Mouse (Mus musculus): ENCODE data around the gene E430018J23Rik.
"Not testable (repeated sequence)": the region's sequence is repeated elsewhere in the genome, so short reads cannot be mapped to it uniquely, and the experiment has no call there.

Gene E430018J23Rik

DNA sequence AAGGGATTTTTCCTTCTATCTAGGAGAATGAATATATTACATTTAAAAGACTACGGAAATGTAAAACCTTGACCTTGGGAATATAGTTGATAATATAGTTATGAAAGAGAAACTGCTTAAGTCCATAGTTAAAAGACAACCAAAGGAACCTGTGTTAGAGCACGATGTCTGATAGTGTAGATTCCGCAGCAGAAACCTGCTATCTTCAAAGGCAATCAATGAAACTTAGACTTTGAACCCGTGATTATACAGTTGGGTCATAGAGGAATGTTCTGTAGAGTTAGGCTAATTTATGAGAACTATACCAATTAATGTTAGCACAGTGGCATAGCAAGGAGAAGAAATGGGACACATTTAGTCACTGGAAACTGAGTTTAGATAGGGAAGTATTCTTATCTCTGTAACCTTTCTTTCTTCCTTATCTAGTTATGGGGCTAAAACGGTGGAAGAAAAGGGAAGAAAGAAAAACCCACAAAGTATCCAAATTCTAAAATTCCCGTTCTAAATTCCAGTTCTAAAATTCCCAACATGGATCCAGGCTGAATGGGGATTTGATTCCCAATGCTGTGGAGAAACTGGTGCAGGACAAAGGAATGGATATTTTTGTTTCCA is 15.0 kb downstream of the E430018J23Rik start:
- DNase-seq (ENCODE audit: low spot score in 2 of 2) = no peak

DNA sequence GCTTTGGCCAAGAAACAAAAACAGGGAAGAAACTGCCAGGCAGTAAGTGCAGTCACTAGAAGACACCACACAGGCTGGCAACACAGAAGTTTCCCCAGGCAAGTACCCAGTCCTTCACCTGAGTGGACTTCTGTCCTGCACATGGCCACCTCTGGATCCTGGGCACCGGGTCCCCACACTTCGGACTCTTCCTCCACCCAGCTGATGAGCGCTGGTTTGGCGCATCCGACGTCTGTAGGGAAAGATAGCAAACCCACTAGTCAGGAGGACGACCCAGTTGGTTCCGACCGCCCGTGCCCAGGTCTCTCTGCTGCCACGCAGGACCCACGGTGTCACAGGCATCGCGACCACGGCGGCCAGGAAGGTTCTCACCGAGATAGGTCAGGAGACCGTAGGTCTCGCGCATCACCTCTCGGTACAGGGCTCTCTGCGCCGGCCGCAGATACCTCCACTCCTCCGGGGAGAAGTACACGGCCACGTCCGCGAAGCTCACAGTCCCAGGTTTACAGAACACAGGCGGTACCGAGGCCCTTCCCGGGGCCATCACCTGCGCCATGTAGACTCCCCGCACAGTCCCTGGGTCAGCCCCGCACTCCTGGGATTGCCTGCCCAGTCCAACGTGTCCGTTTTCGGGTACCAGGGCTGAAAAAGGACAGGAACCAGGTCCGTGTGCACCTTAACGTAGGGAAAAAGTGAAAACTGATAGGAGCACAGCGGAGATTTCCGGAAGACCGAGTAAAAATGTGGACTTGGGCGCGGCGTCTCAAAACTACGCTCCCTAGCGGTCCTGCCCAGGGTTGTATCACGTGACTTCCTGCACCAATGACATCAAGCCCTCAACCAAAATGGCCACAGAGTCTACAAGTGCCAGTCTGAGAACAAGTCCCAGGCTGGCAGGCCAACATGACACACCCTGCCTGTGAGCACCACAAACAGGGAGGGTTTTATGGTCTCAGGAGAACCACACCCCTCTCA is 17.9 kb downstream of the E430018J23Rik start, which contains the start of gene Zfp747:
Zfp747 (minus strand) TSS at position 780 of the 975 bp plus-strand sequence.
- DNase-seq (ENCODE audit: low spot score in 2 of 2) = peak; percentile 89 to 92

DNA sequence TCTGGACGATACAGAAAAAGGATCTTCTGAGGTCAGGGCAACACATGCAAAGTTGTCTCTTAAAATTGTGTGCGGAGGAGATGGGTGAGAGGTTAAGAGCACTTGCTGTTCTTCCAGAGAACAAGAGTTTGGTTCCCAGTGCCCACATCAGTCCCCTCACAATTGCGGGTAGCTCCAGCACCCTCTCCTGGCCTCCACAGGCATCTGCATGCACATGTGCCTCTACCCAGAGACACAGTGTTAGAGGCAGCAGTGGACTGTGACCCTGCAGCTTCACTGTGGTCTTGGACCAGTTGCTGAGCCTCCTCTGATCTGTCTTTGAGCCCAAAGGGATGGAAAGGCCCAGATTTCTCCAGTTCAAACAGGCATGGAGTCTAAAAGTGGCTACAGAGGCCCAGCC is 21.6 kb downstream of the E430018J23Rik start:
- not testable (repeated sequence) for DNase-seq (ENCODE audit: low spot score in 2 of 2)

DNA sequence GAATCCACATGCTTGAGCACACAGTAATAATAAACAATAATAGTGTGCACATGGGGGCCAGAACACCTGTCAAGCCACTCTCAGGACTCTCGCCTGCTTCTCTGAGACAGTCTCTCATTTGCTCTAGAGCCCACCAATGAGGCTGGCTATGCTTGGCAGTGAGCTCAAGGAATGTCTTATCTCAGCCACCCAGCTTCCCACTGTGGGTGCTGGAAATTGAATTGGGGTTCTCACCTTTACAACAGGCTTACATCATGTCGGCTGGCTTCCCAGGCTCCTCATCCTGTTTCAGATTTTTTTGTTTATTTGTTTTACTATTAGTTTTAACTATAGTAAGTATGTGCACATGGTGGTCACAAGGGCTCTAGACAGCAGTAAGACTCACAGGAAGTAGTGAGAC is 22.2 kb downstream of the E430018J23Rik start:
- DNase-seq (ENCODE audit: low spot score in 2 of 2) = no peak

DNA sequence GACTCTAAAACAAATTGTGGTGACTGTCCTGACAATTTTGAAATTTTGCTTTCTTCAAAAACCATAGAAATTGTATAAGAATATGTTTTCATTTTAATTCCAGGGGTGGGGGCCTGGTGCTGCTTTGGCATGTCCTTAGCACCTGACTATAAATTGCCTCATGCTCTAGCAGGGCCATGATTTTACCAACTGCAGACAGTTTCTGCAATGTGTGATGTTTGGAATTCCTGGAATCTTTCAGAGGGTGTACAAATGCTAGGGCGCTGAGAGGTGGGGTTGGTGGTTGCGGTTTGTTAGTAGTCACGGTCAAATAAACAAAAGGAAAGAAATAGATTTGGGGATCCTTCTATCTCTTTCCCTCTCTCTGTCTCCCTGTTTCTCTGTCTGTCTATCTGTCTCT is 27.2 kb downstream of the E430018J23Rik start:
- DNase-seq (ENCODE audit: low spot score in 2 of 2) = no peak

DNA sequence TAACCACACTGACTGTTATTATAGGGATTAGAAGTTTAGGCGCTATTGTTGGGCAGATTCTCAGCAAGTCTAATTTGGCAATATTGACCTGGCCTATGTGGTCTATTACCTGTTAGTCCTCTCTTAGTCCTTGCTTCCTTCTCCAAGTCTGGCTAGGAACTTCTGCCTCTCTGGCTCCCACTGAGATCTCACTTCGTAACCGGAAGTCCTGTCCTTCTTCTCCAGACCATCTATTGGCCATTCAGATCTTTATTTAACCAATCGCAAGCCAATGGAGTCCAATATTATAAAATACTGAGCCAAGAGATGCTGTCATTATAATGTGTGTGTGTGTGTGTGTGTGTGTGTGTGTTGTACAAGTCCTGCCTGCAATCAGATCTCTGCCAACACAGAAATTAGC is 29.3 kb downstream of the E430018J23Rik start:
- DNase-seq (ENCODE audit: low spot score in 2 of 2) = no peak

DNA sequence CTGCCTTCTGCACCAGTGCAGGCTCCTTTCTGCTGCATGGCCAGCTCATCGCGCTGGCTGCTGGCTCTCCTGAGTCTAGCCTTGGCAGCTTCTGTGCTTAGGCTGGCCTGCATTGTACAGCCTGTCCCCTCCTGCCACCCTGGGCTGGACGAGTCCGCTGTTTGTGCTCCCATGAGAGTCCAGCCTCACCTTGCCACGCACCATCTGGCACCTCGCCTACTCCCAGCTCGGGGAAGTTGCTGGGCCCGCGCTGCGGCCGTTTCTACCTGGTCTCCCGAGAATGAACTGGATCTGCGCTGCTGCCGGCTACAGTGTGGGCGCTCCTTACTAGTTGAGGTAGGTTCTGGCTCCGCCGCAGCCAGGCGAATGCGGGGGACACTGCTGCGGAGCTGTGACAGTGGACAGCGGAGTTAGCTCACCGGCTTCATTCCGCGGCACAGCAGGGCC is 29.9 kb downstream of the E430018J23Rik start:
- DNase-seq (ENCODE audit: low spot score in 2 of 2) = no peak

DNA sequence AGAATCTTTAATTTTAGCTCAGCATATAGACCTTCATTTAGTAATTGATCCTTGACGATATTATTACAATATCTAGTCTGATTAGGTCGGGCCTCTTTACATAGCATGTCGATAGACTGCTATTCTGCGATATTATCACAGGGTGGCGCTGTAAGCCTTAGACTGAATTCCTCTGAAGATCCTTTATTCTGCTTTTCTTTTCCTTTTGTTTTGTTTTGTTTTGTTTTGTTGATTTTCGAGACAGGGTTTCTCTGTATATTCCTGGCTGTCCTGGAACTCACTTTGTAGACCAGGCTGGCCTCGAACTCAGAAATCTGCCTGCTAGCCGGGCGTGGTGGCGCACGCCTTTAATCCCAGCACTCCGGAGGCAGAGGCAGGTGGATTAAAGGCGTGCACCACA is 31.0 kb downstream of the E430018J23Rik start:
- not testable (repeated sequence) for DNase-seq (ENCODE audit: low spot score in 2 of 2)

DNA sequence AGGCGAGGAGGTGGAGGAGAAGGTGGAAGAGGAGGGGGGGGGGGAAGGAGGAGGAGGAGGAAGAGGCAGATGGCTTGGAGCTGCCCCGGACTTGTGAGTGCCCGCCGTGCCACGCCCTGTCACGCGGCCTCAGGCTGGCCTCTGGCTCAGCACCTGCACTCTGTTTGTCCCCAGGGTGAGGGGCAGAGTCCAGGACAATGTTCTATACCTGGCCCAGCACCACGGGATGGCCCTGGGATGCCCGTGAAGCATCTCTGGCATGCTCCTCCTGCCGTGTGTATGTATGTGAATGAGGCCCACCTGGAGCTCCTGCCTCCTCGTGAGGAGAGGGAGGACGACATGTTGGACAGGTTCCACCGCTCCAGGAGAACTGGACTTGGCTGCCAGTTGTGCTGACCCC is 32.0 kb downstream of the E430018J23Rik start:
- DNase-seq (ENCODE audit: low spot score in 2 of 2) = no peak

DNA sequence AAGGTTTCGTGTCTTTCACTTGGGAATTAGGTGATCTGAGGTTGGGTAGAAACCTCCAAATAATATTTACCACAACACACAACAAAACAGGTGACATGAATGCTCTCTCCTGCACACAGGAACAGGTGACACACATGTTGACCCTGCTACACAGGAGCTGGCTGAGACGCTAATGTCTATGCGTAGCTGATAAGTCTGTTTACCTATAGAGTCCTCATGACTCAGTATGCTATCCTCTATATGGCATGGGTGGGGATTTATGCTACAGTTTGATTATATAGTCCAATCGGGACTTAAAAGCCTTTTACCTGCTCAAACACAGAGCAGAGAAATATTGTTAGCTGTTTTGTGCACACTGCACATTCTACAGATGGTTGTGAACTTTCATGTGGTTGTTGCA is 33.2 kb downstream of the E430018J23Rik start:
- no peak for DNase-seq (ENCODE audit: low spot score in 2 of 2)

DNA sequence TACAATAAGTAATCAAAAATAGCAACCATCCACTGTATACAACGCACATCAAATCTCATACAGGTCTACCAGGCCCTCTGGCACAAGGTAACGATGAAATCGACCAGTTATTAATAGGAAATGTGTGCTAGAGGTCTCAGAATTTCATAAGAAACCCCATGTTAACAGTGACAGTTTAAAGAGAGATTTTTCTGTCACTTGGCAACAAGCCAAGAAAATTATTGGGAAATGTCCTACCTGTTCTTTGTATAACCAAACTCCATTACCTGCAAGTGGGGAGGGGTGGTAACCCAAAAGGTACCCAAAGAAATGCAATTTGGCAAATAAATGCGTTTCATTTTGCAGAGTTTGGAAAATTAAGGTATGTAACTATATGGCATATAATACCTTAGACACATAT is 35.0 kb downstream of the E430018J23Rik start:
- DNase-seq (ENCODE audit: low spot score in 2 of 2) = no peak

DNA sequence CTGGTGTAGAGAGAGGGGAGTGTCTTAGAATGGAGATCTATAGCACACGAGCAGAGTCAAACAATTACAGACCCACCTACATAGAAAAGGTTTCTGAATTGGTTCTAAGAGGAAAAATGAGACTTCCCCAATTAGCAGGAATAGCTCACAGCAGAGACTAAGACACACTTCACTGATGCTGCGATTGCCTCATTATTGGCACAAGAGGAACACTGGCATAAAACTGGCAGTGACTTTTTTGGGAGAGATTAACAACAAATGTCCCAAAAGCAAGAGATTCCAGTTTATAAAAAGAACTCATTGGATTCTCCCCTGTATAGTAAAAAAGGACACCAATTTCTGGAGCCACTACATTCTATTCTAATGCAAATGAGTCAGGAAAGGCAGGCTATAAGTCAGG is 35.6 kb downstream of the E430018J23Rik start:
- DNase-seq (ENCODE audit: low spot score in 2 of 2) = no peak

DNA sequence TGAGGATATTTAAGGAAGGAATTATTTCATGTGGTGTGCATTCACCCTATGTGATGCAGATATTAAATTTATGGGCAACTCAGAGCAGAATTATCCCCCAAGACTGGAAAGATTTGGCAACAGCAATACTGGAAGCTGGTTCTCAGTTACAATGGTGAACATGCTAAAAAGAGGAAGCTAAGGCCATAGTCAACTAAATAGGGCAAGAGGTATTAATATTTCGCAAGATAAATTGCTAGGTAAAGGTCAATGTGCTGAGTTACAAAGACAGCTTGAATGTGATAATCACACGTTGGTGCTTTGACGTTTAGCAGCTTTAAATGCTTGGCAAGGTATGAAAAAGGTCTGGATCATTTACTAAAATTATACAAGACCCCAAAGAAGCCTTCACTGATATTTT is 37.6 kb downstream of the E430018J23Rik start:
- no peak for DNase-seq (ENCODE audit: low spot score in 2 of 2)

DNA sequence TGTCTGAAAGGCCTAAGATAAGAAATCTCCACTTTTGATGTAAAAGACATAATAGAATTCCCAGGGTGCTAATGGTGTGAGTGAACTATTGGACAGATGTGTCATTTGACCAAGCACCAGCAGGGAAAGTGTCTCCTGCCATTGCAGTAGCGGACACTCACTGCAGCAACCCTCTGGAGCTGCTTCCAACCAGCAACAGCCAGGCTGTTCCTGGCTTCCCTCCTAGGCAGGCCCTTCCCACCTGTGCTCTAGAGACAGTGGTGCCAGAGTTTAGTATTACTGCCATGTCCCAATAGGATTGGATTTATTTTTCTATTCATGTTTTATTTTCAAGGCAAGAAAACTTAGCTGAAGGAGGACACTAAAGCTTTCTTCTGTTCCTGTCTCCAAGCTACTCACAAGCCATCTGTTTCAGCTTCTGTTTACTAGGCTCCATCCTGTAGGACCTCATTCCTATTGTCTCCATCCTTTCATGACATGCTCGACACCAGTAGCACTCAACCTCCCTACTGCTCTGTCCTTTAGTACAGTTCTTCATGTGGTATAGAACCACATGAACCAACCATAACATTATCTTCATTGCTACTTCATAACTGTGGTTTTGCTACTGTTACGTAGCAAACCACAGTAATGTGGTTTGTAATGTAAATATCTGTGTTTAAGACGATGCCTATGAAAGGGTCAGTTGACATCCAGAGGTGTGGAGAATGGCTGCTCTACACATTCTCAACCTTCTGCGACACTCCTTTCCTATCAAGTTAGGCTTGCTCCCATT is 42.0 kb downstream of the E430018J23Rik start:
- DNase-seq (ENCODE audit: low spot score in 2 of 2) = no peak

DNA sequence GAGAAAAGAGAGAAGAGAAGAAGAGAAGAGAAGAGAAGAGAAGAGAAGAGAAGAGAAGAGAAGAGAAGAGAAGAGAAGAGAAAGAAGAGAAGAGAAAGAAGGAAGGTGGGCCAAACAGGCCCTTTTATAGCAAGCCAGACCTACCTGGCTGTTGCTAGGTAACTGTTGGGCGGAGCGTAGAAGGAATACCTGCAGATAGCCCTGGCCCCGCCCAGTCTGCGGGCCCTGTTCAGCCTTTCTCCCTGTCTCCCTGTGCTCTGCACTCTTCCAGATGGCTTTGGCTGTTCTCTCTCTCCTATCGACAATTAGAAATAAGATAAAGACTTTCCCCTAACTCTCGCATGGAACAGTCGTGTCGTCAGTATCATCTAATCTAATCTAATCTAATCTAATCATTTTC is 46.8 kb downstream of the E430018J23Rik start:
- no peak for DNase-seq (ENCODE audit: low spot score in 2 of 2)

DNA sequence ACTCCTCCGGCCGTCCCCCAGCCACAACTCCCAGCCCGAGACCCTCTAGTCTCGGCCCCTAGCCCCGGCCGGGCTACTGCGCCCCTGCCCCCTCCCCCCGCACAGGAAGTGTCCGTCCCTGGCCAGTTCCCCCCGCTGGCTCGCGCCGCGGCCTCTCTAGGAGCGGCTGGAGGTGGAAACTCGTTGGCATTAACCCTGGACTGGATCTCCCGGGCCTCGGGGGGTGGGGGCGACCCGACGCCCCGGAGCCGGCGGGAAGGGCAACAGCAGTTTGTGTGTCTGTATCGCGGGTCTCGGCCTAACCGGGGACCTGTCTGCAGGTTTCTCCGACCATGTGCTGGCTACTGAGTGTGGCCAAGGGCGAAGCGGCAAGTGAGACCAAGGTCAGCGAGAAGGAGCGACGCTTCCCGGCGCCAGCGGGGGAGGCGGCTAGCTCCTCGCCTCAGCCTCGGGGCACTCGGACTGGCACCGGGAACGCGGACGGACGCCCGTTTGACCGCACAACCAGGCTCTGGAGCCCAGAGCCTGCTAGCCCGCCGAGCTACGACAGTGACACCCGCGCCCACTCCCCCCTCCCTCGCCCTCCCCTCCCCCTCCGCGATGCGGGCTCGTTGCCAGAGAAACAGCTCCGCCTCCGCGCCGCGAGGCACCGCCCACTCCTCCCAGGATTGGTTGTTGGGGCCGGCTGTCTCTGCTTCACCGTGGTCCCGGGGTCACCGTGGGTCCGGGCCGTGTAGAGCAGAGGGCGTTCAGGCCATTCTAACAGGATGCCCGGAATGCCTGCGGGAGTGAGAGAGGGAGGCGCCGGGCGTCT is 47.7 kb downstream of the E430018J23Rik start, which contains the start of gene Zfp768:
Zfp768 (minus strand) TSS at position 78 of the 814 bp plus-strand sequence.
- peak; percentile 74 to 75 for DNase-seq (ENCODE audit: low spot score in 2 of 2)

DNA sequence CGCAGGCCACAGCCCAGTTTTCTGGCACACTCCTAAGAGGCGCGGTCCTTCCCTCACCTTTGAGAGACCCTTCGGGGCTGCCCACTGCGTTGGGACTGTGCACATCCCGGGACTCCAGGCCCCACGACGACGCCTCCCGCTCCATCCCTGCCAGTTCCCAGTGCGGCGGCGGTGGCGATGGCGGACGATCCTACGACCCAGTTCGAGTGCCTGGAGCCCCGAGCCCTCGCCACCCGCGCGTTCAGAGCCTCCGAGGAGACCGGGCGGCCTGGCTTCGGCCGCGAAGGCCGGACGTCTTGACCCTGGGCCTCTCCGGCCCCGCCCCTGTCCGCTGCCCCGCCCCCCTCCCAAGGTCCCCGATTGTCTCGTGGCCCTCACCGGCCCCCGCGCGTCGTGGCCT is 48.3 kb downstream of the E430018J23Rik start:
- peak in 1 of 2 experiments; percentile 23 for DNase-seq (ENCODE audit: low spot score in 2 of 2)

DNA sequence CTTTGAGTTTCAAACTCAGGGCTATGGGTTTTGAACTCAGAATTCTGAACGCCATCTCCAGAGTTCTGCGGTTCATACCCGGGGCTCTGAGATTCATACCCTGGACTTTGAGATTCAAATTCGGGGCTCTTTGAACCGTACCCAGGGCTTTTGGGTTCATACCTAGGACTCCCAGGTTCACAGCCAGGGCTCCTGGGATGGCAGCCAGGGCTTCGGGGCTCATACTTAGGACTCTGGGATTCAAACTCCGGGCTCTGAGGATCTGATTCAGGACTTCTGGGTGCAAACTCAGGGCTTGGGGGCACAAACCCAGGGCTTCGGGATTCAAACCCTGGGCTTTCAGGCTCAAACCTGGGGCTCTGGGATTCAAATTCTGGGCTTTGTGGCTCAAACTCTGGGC is 49.1 kb downstream of the E430018J23Rik start:
- no peak for DNase-seq (ENCODE audit: low spot score in 2 of 2)

DNA sequence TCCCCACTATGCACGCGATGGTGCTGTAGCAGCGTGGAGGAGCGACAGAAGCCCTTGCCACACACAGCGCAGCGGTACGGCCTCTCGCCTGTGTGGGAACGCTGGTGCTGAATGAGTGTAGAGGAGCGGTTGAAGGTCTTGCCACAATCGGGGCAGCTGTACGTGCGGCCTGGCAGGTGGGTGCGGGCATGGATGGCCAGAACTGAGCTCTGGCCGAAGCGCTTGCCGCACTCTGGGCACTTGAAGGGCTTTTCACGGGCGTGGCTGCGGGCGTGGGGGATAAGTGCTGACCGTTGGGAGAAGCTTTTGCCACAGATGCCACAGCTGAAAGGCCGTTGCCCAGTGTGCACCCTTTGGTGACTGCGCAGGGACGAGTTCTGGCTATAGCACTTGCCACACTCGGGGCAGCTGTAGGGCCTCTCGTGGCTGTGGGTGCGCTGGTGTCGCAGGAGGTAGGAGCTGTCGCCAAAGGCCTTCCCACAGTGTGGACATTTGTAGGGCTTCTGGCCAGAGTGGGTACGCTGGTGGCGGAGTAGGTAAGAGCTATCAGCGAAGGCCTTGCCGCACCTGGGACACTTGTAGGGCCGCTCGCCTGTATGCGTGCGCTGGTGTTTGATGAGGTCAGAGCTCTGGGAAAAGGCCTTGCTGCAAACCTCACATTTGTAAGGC is 49.9 kb downstream of the E430018J23Rik start:
- no peak for DNase-seq (ENCODE audit: low spot score in 2 of 2)

DNA sequence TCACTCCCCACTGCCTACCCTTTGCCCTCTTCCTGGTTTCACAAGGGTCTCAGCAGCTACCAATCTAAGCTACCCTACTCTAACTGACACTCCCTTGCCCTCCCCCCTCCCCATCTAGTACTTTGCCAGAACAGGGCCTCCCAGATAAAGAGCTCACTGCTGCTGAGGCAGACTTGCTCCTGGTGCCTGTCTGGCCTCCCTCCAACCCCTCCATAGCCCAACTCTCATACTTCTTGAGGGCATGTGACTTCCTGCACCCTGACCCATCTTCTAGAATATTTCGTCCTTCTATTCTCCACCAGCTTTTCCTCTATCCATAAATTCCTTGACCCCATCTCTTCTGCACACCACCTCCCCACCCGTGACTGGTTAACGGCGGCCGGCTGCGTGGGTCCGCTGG is 50.5 kb downstream of the E430018J23Rik start:
- no peak for DNase-seq (ENCODE audit: low spot score in 2 of 2)

DNA sequence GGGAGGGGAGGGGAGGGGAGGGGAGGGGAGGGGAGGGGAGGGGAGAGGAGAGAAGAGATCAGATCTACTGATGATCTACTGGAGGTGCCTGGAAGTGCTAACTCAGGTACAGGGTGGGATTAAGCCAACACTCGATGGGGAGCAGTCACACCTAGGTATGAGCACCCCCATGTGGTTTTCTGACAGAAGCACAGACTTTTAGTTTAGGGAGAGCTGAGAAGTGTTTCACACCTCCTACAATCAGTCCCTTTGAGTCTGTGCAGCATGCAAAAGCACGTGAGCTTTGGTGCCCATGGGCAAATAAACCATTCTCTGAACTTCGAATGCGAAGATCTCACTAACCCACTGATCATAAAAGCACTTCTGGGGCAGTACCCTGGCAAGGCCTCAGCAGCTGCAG is 51.1 kb downstream of the E430018J23Rik start:
- DNase-seq (ENCODE audit: low spot score in 2 of 2) = no peak
